Mouse (Mus musculus) forebrain, embryonic 13.5 days (tissue): ENCODE results near the gene Fancd2. TPM values are rescaled to one million over a fixed set of nuclear protein-coding genes. Genes with fewer than 3 reads are reported as not detected.

Source experiments
- ATAC-seq: fragments of 200-750 bp; cut with Nextera tagmentation; 2 replicates; pipeline ENCODE4 v1.8.0; 2017
- H3K27ac ChIP-seq: fragments of 300-500 bp; sonication (generic); 2 replicates; pipeline ENCODE4 v1.5.1; 2015; ENCODE audit warnings: inconsistent platforms, mild to moderate bottlenecking, moderate library complexity
- H3K27me3 ChIP-seq: fragments of 300-500 bp; sonication (generic); 2 replicates; pipeline ENCODE4 v1.6.1; 2015; ENCODE audit warnings: mild to moderate bottlenecking, inconsistent platforms
- H3K36me3 ChIP-seq: fragments of 300-500 bp; sonication (generic); 2 replicates; pipeline ENCODE4 v1.6.1; 2015; ENCODE audit warnings: mild to moderate bottlenecking, inconsistent platforms; ENCODE audit not compliant: poor library complexity, severe bottlenecking
- H3K4me1 ChIP-seq: fragments of 300-500 bp; sonication (generic); 2 replicates; pipeline ENCODE4 v1.6.1; 2015; ENCODE audit warnings: inconsistent platforms
- H3K4me2 ChIP-seq: fragments of 300-500 bp; sonication (generic); 2 replicates; pipeline ENCODE4 v1.6.1; 2015; ENCODE audit warnings: inconsistent platforms, mild to moderate bottlenecking, moderate library complexity
- H3K4me3 ChIP-seq: fragments of 300-500 bp; sonication (generic); 2 replicates; pipeline ENCODE4 v1.5.1; 2015; ENCODE audit warnings: mild to moderate bottlenecking, inconsistent platforms
- H3K9ac ChIP-seq: fragments of 300-500 bp; sonication (generic); 2 replicates; pipeline ENCODE4 v1.6.1; 2015; ENCODE audit warnings: mild to moderate bottlenecking, inconsistent platforms
- H3K9me3 ChIP-seq: fragments of 300-500 bp; sonication (generic); replicated peaks from 2 replicates; pipeline ENCODE4 v1.6.1; 2016; ENCODE audit warnings: inconsistent platforms
- WGBS: fragments of 180-500 bp; shearing (Covaris S2); methylation state at CpG from one replicate; pipeline ENCODE4 v1.1.7; 2015; 5-methylcytosine and 5-hydroxymethylcytosine counted together
- polyA plus RNA-seq: library from polyadenylated mRNA; unstranded; fragments of >200 nt; fragmentation: Nextera tagmentation; extraction: Ambion mirVana; gene quantifications from 2 replicates; pipeline ENCODE4 v1.2.1, GENCODE M21; 2015

Gene Fancd2
- polyA plus RNA-seq, 1 experiment from 2014 or later = 14.1 TPM

GRCm38 (mm10) chr6:113615489-113615888, 84.0 kb downstream of the Fancd2 start:
- no peak overlapping the region for H3K27ac ChIP-seq
- H3K27me3 ChIP-seq = no peaks in the 10 kb centered on the region
- H3K4me1 ChIP-seq = no peaks in the 10 kb centered on the region
- H3K4me3 ChIP-seq = no peak overlapping the region
- no peak overlapping the region for H3K9ac ChIP-seq
- 97% methylated on average over 4 of the region's 4 CpGs for WGBS
- 0 out of 2 replicates have a peak, but pooled peaks cover 3% of the 10 kb centered on the region for H3K9me3 ChIP-seq
- ATAC-seq = no peak
- H3K36me3 ChIP-seq = peaks cover 73% of the 10 kb centered on the region
- H3K4me2 ChIP-seq = no peak overlapping the region

DNA sequence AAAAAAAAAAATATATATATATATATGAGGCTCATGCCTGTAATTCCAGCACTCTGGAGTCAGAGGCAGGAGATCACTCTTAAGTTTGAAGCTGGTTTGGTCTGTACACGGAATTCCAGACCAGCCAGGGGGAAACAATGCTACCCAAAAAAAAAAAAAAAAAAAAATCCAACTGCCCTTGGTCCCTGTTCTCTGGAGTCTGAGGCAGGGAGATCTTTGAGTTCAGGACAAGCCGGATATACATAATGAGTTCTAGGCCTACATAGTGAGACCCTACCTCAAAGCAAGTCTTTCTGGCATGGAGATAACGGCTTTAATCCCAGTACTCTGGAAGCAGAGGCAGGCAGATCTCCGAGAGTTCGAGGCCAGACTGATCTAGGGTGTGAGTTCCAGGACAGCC, 91.9 kb downstream of the Fancd2 start:
- Histone ChIP-seq H3K4me3 (peak overlapping the region; percentile 79), H3K4me2 (peak overlapping the region; percentile 84), H3K27me3 (no peaks in the 10 kb centered on the region), H3K9ac (peak overlapping the region; percentile 82), H3K9me3 (0 out of 2 replicates have a peak, but pooled peaks cover 3% of the 10 kb centered on the region), H3K36me3 (peaks cover 16% of the 10 kb centered on the region), H3K4me1 (peaks cover 19% of the 10 kb centered on the region), H3K27ac (peak overlapping the region; percentile 7; the same call in 1 of the 2 replicates)
- 76% methylated on average over 5 of the region's 5 CpGs for WGBS
- ATAC-seq = peak; percentile 20; the same call in 1 of the 2 replicates

DNA sequence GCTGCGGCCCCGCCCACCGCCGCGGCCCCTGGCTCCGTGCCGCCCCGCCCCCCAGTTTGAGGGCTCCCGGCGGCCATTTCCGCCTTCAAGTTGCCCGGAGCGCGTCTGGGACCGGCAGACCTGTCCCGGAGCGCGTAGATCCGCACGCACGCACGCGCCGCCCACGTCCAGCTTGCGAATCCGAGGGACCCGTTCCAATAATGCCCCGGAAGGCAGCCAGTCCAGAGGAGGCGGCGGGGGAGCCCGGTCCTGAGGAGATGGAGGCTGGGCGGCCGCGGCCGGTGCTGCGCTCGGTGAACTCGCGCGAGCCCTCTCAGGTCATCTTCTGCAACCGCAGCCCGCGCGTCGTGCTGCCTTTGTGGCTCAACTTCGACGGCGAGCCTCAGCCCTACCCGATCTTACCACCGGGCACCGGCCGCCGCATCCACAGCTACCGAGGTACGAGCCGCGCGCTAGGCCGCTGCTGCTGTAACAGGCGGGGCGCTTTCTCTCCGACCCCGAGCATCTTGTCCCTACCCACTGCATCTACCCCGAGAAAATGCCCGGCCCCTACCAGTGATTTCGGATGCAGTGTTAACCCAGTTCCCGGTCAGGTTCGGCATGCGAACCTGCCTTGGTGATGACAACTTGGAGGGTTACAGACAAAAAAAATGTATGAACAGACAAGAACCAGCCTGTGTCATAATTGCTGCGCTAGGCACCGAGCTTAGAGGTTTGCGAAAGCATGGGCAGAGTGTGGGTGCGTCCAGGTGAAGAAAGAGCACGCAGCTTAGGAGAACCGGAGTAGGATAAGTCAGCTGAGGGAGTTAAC, 92.7 kb downstream of the Fancd2 start, which contains the start of gene Vhl:
Gene Vhl, plus strand, starts transcription at position 19 of the 811 bp plus-strand sequence.
- ATAC-seq = peak; percentile 85
- peak within 1 kb of the TSS; percentile 81 for H3K27ac ChIP-seq
- H3K36me3 ChIP-seq = peaks cover 21% of the 10 kb centered on the region
- WGBS = under 1% methylated on average over 63 of the region's 76 CpGs
- peak within 1 kb of the TSS; percentile 84 for H3K4me2 ChIP-seq
- no peaks in the 10 kb centered on the region for H3K27me3 ChIP-seq
- H3K9ac ChIP-seq = peak within 1 kb of the TSS; percentile 82
- peaks cover 19% of the 10 kb centered on the region for H3K4me1 ChIP-seq
- H3K4me3 ChIP-seq = peak within 1 kb of the TSS; percentile 79
- H3K9me3 ChIP-seq = 0 out of 2 replicates have a peak, but pooled peaks cover 3% of the 10 kb centered on the region

DNA sequence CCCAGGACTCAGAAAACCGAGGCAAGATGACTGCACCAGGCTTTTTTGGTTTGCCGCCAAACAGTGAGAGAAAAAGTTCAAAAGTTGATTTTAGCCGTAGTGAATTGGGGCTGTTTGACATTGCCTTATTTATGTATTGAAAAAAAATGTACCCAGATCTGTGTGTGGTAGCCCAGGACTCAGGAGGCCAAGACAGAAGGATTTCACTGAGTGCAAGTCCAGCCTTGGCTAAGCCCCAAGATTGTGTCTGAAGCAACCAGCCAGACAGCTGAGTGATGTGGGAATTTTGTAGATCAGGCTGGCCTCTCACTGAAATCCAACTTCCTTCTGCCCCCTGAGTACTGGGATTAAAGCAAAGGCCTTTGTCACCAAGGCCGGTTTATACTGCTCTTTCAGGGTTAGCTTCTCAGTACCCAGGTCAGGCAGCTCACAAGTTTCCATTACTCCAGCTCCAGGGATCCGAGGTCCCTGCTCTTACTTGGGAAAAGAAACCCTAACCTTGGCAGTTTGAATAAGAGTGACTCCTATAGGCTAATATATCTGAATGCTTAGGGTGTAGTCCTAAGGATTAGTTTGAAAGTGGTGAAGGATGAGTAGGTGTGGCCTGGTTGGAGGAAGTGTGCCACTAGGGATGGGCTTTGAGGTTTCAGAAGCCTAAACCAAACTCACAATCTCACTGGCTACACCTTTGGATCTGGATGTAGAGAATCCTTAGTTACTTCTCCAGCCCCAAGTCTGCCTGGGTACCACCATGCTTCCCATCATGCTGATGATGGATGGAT, 93.7 kb downstream of the Fancd2 start:
- Histone ChIP-seq H3K9me3 (0 out of 2 replicates have a peak, but pooled peaks cover 3% of the 10 kb centered on the region), H3K27ac (no peak overlapping the region), H3K4me1 (peaks cover 19% of the 10 kb centered on the region), H3K27me3 (no peaks in the 10 kb centered on the region), H3K36me3 (peaks cover 32% of the 10 kb centered on the region), H3K4me3 (peak overlapping the region; percentile 79), H3K4me2 (peak overlapping the region; percentile 84), H3K9ac (peak overlapping the region; percentile 82)
- no peak for ATAC-seq
- WGBS = 45% methylated on average over 5 of the region's 5 CpGs

DNA sequence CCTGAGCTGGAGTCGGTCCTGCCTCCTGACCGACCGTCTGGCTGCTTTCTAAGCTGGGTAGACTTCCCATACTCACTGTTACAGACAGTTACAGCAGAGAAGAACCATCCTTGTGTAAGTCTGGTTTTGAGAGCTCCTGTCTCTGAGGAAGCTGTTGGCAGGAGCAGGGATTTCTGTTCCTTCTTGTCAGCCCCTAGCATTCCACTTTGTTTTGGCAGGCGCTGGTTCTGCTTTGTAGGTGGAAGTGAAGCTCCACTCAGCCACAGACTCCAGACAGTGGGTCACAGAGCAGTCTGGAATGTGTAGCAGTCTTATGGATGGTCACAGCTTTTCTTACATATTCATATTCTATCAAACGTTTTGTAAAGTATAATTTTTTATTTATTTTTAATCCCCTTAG, 98.8 kb downstream of the Fancd2 start:
- Histone ChIP-seq H3K27ac (no peak overlapping the region), H3K9ac (no peak overlapping the region), H3K36me3 (peaks cover 67% of the 10 kb centered on the region), H3K4me2 (no peak overlapping the region), H3K4me1 (peaks cover 11% of the 10 kb centered on the region), H3K27me3 (no peaks in the 10 kb centered on the region), H3K9me3 (0 out of 2 replicates have a peak, but pooled peaks cover 3% of the 10 kb centered on the region), H3K4me3 (no peak overlapping the region)
- ATAC-seq = no peak
- WGBS = 83% methylated on average over 5 of the region's 5 CpGs

DNA sequence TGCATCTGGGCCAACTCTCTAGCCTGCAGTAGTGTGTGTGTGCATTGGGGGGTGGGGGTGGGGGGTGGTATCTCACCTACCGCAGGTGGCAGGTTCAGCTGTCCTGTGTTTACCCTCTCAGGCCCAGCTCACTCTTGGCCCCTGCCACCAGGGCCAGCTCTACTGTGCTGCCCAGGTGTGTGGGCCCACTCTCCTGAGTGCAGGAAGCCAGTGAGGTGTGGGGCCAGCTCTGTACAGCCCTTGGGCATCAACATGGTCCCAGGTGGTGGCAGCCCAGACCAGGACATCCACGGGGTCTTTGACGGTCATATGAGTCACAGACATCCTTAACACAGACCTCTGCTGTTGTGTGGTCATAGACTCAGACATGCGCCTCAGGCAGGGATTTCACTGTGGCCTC, 101.4 kb downstream of the Fancd2 start:
- Histone ChIP-seq H3K36me3 (peaks cover 57% of the 10 kb centered on the region), H3K9me3 (no peaks in the 10 kb centered on the region)
- ATAC-seq = no peak

DNA sequence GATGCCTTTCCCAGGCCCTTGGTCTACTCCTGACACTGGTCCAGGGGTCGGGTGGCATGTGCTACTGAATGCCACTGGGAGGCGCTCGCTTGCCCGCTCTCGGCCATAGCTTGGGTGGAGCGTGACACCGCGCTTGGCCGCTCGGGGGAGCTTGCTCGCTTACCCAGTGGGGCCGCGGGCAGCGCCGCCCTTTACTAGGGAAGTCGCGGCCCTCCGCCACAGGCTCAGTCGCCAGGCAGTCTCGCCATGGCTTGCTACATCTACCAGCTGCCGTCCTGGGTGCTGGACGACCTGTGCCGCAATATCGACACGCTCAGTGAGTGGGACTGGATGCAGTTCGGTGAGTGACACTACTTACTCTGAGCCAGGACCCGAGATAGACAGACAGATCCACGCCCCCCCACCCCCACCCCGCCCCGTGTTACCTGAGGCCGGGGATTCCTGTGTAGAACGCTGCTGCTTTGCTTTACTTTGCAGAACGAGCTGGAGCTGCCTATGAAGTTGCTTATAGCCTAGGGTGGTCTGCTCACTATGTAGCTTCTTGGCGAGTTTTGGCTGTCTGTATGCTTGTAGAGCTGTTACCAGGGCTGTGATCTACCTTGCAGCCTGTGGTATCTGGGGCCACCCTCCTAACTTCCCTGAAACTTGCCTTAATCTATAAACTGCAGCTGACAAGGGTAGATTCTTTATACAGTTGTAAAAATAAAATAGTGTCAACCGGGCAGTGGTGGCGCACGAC, 107.0 kb downstream of the Fancd2 start, which contains the start of gene Irak2:
Gene Irak2, plus strand, starts transcription at position 166 of the 739 bp plus-strand sequence.
- Histone ChIP-seq H3K27me3 (no peaks in the 10 kb centered on the region), H3K9me3 (no peaks in the 10 kb centered on the region), H3K4me1 (no peaks in the 10 kb centered on the region), H3K4me3 (peak within 1 kb of the TSS; percentile 46), H3K4me2 (peak within 1 kb of the TSS; percentile 73), H3K36me3 (peaks cover 3% of the 10 kb centered on the region; the same call in 1 of the 2 replicates), H3K9ac (peak within 1 kb of the TSS; percentile 68), H3K27ac (no peak within 1 kb of the TSS)
- peak; percentile 95 for ATAC-seq
- WGBS = 8% methylated on average over 37 of the region's 37 CpGs

More for the DNA sequence above, 101.4 kb downstream of the Fancd2 start:
- Histone ChIP-seq H3K9ac (no peak overlapping the region), H3K27me3 (no peaks in the 10 kb centered on the region), H3K27ac (no peak overlapping the region), H3K4me3 (no peak overlapping the region), H3K4me2 (no peak overlapping the region), H3K4me1 (no peaks in the 10 kb centered on the region)
- WGBS = 96% methylated on average over 4 of the region's 4 CpGs

GRCm38 (mm10) chr6:113639201-113639600, 107.7 kb downstream of the Fancd2 start:
- H3K4me3 ChIP-seq = no peak overlapping the region
- H3K27me3 ChIP-seq = no peaks in the 10 kb centered on the region
- no peak overlapping the region for H3K4me2 ChIP-seq
- ATAC-seq = no peak
- no peak overlapping the region for H3K9ac ChIP-seq
- no peak overlapping the region for H3K27ac ChIP-seq
- H3K4me1 ChIP-seq = no peaks in the 10 kb centered on the region
- H3K36me3 ChIP-seq = no peaks in the 10 kb centered on the region
- 83% methylated on average over 4 of the region's 4 CpGs for WGBS
- H3K9me3 ChIP-seq = no peaks in the 10 kb centered on the region

- no peak for ATAC-seq
- no peak overlapping the region for H3K4me2 ChIP-seq
These were observed 111.1 kb downstream of the Fancd2 start for GRCm38 (mm10) chr6:113642605-113643004.

DNA sequence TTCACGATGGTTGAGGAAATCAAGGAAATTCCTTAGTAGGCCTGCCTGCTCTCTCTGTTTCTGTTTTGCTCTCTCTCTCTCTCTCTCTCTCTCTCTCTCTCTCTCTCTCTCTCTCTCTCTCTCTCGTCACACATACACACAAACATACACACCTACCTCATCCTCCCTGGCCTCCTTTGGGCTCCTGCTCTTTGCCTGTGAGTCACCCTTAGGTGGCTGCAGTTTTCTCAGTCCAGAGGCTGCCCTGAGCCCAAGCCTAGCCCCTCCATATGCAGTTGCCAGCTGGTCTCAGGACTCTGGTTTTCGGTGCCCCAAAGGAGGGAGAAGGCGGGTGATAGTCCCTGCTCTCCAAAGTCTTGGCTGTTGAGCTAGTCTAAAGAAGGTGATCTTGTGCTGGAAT, 111.5 kb downstream of the Fancd2 start:
- H3K9me3 ChIP-seq = no peaks in the 10 kb centered on the region
- ATAC-seq = no peak
- no peaks in the 10 kb centered on the region for H3K36me3 ChIP-seq
- no peaks in the 10 kb centered on the region for H3K27me3 ChIP-seq
- H3K27ac ChIP-seq = no peak overlapping the region
- WGBS = 93% methylated on average over 4 of the region's 4 CpGs
- no peak overlapping the region for H3K4me3 ChIP-seq
- H3K4me2 ChIP-seq = no peak overlapping the region
- H3K9ac ChIP-seq = no peak overlapping the region
- no peaks in the 10 kb centered on the region for H3K4me1 ChIP-seq

More at GRCm38 (mm10) chr6:113642605-113643004, 111.1 kb downstream of the Fancd2 start:
- H3K27me3 ChIP-seq = no peaks in the 10 kb centered on the region
- H3K4me1 ChIP-seq = no peaks in the 10 kb centered on the region
- H3K9ac ChIP-seq = no peak overlapping the region
- 89% methylated on average over 8 of the region's 8 CpGs for WGBS
- H3K36me3 ChIP-seq = no peaks in the 10 kb centered on the region
- no peak overlapping the region for H3K27ac ChIP-seq
- H3K9me3 ChIP-seq = no peaks in the 10 kb centered on the region
- no peak overlapping the region for H3K4me3 ChIP-seq

GRCm38 (mm10) chr6:113643967-113644366, 112.5 kb downstream of the Fancd2 start:
- Histone ChIP-seq H3K9ac (no peak overlapping the region), H3K4me3 (no peak overlapping the region)

More at GRCm38 (mm10) chr6:113643967-113644366, 112.5 kb downstream of the Fancd2 start:
- H3K36me3 ChIP-seq = no peaks in the 10 kb centered on the region
- no peaks in the 10 kb centered on the region for H3K9me3 ChIP-seq
- no peak overlapping the region for H3K4me2 ChIP-seq
- no peak overlapping the region for H3K27ac ChIP-seq
- no peak for ATAC-seq
- H3K4me1 ChIP-seq = no peaks in the 10 kb centered on the region
- WGBS = 93% methylated on average over 2 of the region's 2 CpGs
- H3K27me3 ChIP-seq = no peaks in the 10 kb centered on the region
